Mouse (Mus musculus) bone marrow, adult 2 months (tissue): ENCODE measurements at regions not wholly inside any gene's neighbourhood (a gene's known extent, or its start where the extent isn't known, plus 50 kb on each side); places are given as distances from the start of the nearest gene placed in this dataset.
"Not testable (repeated sequence)": the region's sequence is repeated elsewhere in the genome, so short reads cannot be mapped to it uniquely, and the experiment has no call there.

ENCODE experiments used
- H3K27ac ChIP-seq: fragments of 200-500 bp; 2 replicates; pipeline ENCODE4 v1.5.1; 2012; ENCODE audit warnings: low read depth, mild to moderate bottlenecking, control low read depth, inconsistent platforms, low read length; ENCODE audit not compliant: control insufficient read depth, poor library complexity, insufficient read depth
- H3K4me1 ChIP-seq: fragments of 200-500 bp; 2 replicates; pipeline ENCODE4 v1.6.1; 2011; ENCODE audit warnings: low read length; ENCODE audit not compliant: control insufficient read depth, insufficient read depth
- H3K4me3 ChIP-seq: fragments of 200-500 bp; replicated peaks from 2 replicates; pipeline ENCODE3; 2011; ENCODE audit warnings: mild to moderate bottlenecking, low read depth, low read length, control low read depth; ENCODE audit not compliant: control insufficient read depth
- CTCF ChIP-seq: fragments of 200-500 bp; IDR thresholded peaks from 2 replicates; pipeline ENCODE4 v1.5.1; 2011; ENCODE audit warnings: low read length, control low read depth; ENCODE audit not compliant: control insufficient read depth, insufficient read depth
- POLR2A ChIP-seq: fragments of 200-500 bp; IDR thresholded peaks from 2 replicates; pipeline ENCODE4 v1.6.1; 2011; ENCODE audit warnings: low read depth, mild to moderate bottlenecking, control low read depth, low read length, borderline replicate concordance; ENCODE audit not compliant: control insufficient read depth
- WGBS: fragments of 180-500 bp; shearing (Covaris S2); methylation state at CpG from one replicate; pipeline ENCODE4 v1.1.7; 2018; 5-methylcytosine and 5-hydroxymethylcytosine counted together

DNA sequence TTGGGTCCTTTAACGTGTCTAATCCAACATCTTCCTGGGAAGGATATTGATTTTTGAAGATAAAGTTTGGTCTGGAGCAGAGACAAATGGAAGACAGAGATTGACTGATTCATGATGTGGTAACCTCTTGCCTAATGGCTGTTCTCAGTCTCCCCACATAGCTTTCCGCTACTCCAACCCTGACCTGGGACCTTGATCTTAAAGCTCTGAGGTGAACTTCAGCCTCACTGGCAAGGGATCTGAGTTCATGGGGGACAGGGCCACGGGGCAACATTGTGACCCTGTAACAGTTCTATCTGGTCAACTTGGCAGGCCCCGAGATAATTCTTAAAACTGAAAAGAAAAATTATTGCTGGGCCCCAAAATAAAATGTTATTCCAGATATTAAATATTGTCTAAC is 107.5 kb upstream of the Rad23b start:
- TF ChIP-seq CTCF = no peak
- no peak for TF ChIP-seq POLR2A

DNA sequence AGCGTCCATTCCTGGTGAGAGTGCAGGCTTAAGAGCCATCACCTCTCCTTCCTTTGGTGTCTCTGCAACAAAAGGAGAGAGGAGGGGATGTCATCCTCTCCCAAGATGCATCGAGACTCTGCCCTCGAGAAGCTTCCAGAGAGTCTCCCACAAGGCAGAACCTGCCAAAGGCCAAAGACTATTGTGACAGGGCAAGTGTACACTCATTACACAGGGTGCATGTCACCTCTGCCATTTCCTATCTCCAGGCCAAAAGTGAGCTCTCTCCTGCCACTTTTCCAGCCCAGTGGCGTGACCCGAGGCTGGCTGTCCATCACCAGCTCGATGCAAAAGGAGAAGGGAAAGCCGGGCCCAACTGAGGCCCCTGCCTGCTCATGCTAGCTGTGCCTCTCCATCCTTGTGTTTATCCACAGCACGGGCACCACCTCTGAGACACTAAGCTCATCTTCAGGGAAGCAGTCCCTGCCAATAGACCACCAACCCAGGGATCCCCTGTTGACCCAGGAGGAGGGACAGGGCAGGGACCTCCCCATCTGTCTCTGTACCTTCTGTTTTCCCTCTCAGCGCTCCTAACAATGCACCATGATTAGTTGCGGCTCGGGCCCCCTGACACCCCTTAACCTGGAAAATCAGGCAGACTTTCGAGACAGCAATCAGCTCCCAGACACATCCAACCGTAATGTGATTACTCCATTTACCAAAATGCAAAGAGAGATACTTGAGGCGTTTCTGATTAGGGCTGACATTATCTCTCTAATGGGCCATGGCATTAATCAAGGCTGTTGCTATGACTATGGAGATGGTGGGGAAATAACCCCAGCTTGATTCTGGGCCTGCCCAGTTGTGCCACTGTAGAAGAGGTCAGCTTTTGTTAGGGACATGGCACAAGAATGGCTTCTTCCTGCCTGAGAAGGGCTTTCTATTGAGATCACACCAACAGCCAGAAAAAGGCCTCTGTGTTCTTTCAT is 106.5 kb upstream of the Rad23b start:
- Histone ChIP-seq H3K4me1 (no peaks in the 10 kb centered on the region), H3K27ac (no peak overlapping the region), H3K4me3 (no peak overlapping the region)
- 77% methylated on average over 14 of the region's 14 CpGs for WGBS
- TF ChIP-seq CTCF (no peak), POLR2A (no peak)

More for the DNA sequence above, 107.5 kb upstream of the Rad23b start:
- H3K4me3 ChIP-seq = no peak overlapping the region
- WGBS = 76% methylated on average over 4 of the region's 4 CpGs
- no peaks in the 10 kb centered on the region for H3K4me1 ChIP-seq
- no peak overlapping the region for H3K27ac ChIP-seq

DNA sequence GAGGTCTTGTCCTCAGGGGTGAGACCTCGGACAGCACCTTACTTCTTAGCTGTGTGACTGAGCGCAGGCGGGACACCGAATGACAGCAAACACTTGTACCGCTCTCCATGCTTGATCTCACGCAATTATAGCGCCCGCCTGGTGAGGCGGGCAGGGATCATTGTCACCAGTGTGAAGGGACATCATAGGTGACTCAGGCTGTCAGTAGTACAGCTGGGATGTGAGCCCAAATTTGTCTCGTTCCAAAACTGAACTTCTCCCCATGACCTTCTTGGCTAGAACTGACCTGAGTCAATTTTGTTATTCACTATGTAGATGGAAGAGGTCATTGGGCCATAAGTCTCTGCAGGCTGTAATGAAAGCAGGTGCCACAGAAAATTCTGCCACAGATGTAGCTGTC is 104.1 kb upstream of the Rad23b start:
- H3K4me3 ChIP-seq = no peak overlapping the region
- H3K4me1 ChIP-seq = no peaks in the 10 kb centered on the region
- TF ChIP-seq POLR2A (no peak), CTCF (no peak)
- no peak overlapping the region for H3K27ac ChIP-seq
- 86% methylated on average over 10 of the region's 10 CpGs for WGBS

DNA sequence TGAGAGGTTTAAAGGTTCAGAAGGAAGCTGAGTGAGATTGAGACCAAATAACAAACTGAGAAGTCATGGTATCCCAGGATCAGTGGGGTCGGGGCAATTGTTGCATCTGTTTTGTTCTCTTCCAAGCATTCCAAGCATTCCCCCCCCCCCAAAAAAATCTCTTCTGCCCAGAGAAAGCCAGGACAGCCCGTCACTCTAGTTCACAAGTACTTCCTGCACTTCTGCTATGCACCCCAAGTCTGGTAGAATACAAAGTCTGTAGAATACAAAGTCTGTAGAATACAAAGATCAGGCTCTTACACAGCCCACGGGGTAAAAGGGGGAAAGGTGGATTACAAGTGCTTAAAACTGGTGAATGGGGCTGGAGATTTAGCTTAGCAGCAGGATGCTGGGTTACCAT is 99.5 kb upstream of the Rad23b start:
- Histone ChIP-seq H3K27ac (no peak overlapping the region), H3K4me3 (no peak overlapping the region), H3K4me1 (no peaks in the 10 kb centered on the region)
- no peak for TF ChIP-seq POLR2A
- WGBS = 53% methylated on average over 3 of the region's 3 CpGs

DNA sequence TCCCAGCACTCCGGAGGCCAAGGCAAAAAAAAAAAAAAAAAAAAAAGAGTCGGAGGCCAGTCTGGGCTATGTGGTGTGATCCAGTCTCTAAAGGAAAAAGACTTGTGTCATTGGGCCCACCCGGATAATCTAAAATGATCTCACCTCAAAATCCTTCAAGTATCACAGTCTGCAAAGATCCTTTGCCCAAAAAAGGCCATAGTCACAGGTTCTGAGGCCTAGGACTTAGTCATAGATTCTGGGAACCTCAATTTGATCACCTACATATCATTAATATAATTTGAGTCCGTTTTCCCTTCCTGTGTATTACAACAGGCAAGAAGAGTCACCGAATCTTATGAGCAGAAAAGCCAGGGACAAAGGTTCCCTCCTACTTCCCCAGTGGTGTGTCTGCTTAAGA is 98.3 kb upstream of the Rad23b start:
- H3K4me3 ChIP-seq = no peak overlapping the region
- TF ChIP-seq CTCF (no peak), POLR2A (no peak)
- H3K4me1 ChIP-seq = no peaks in the 10 kb centered on the region
- WGBS = 71% methylated on average over 5 of the region's 5 CpGs
- no peak overlapping the region for H3K27ac ChIP-seq

DNA sequence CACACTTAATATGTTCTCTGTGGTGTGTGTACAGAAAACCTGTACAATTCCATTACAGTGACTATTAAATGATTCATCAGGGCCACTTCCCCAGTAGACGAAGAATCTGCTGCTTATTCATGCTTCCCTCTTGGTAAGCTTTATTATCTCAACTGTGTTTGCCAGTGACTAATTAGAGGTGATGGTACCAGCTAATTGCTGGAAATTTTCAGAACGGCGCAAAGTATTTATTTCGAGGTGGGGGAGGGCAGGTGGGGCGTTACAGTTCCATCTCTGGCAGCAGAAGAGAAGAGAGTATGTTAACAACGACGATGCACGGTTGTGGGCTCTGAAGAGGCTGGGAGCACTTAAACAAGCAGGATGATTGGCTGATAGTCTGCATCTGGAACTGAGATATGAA is 96.1 kb upstream of the Rad23b start:
- H3K27ac ChIP-seq = no peak overlapping the region
- 83% methylated on average over 8 of the region's 8 CpGs for WGBS
- H3K4me1 ChIP-seq = no peaks in the 10 kb centered on the region
- H3K4me3 ChIP-seq = no peak overlapping the region
- TF ChIP-seq POLR2A (no peak), CTCF (no peak)

DNA sequence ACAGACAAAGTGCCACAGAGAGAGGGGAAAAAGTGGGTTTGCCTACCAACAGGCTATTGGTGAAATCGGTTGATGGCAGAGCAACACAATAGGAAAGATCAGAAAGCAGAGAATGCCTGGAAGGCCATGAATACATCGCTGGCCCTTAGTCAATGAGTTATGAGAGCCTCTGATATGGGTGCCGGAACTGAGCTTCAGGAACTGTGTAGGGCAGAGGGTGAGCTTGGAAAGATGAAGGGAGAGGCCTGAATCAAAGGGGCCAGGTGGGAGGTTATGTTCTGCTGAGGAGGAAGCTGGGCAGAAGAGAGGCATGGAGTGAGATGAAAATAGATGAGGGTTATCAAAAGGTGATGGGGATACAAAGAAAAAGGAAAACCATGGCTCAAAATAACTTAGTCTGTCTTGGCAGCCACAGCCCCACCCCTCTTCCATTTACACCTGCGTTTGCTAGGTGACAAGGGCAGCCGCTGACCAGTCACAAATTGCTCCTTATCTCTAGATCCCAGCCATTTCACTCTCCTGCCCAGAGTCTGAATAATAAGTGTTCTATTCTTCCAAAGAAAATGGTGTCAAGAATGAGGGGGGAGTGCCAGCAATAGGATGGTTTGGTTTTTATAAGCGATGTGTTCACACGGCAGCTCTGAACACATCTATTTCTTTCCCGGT is 77.7 kb upstream of the Rad23b start:
- TF ChIP-seq CTCF = no peak
- TF ChIP-seq POLR2A = no peak
- Histone ChIP-seq H3K4me3 (no peak overlapping the region), H3K4me1 (no peaks in the 10 kb centered on the region), H3K27ac (no peak overlapping the region)
- WGBS = 86% methylated on average over 8 of the region's 8 CpGs

DNA sequence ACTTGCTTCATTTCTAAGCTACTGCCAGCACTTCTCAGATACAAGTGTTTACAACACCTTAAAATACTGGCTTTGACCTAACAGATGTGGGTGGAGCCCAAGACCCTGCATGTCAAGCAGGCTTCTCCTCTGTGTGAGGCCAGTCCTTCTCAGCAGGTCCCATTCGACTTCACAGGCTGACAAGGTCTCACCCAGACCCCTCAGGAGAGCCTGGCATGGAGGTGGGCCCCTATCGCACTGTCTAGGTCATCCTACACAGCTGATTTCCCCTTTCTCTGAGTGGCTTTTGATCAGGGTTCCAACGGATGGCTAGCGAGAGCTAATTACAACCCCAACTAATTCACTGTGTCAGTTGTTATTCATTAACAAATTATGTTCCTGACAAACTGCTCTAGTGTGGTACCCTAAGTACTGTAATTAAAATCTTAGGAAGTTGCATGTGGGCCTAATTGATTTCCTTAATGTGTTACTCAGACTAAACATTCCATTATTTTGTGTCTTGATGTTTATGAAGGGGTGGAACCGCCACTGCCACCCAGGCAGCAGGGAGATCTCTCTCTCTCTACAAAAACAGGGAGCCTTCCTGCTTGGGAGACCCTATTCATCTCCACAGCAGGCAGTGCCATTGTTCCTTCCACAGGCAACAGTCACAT is 73.4 kb upstream of the Rad23b start:
- 71% methylated on average over 5 of the region's 5 CpGs for WGBS
- H3K4me1 ChIP-seq = no peaks in the 10 kb centered on the region

DNA sequence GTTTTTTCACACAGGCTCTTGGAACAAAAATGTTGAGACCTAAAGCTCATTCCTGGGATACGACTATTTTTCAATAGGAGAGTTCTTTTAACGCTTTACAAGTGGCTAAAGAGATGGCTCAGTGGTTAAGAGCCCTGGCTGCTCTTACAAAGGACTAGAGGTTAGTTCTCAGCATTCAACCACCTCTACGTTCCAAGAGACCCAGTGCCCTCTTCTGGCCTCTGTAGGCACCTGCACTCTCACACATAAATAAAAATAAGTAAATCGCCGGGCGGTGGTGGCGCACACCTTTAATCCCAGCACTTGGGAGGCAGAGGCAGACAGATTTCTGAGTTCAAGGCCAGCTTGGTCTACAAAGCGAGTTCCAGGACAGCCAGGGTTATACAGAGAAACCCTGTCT is 70.5 kb upstream of the Rad23b start:
- H3K27ac ChIP-seq, H3K4me1 ChIP-seq, H3K4me3 ChIP-seq: not testable (repeated sequence)
- 81% methylated on average over 8 of the region's 8 CpGs for WGBS

More for the DNA sequence above, 73.4 kb upstream of the Rad23b start:
- H3K27ac ChIP-seq = no peak overlapping the region
- TF ChIP-seq CTCF (no peak), POLR2A (no peak)
- no peak overlapping the region for H3K4me3 ChIP-seq
